Mouse (Mus musculus): ENCODE measurements at regions not wholly inside any gene's neighbourhood (a gene's known extent, or its start where the extent isn't known, plus 50 kb on each side); places are given as distances from the start of the nearest gene placed in this dataset.

DNA sequence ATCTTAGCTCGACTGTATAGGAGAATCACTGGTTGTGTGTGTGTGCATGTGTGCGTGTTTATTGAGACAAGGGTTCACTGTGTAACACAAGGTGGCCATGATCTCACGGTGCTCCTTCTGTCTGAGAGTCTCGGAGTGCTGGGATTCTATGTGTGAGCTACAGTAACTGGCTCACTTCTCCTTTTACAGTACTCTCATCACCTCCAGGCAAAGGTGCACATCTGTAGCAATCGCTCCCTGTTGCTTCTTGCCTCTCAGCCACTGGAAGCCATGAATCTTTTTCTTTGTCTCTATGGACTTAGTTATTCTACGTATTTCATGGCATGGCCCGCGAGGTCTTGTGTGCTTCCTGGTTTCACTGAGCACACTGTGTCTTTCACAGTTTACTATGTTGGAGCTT is 78.3 kb upstream of the Caprin1 start:
- TF ChIP-seq CEBPB (IDR thresholded peaks at IDR 0.05; ENCODE audit: insufficient read depth, poor library complexity, severe bottlenecking) (no peak), E2F4 (IDR thresholded peaks at IDR 0.05; ENCODE audit: insufficient read depth) (no peak), USF1 (IDR thresholded peaks at IDR 0.05; ENCODE audit: low read depth) (no peak), SRF (IDR thresholded peaks at IDR 0.05; ENCODE audit: control insufficient read depth, insufficient read length, low read depth) (no peak), MYOG (IDR thresholded peaks at IDR 0.05; ENCODE audit: control insufficient read depth in 1 of 3, insufficient read depth in 1 of 3, insufficient read length in 2 of 3, low read depth in 2 of 3) (no peak), POLR2AphosphoS2 (IDR thresholded peaks at IDR 0.05; ENCODE audit: insufficient read length, low read depth) (no peak), MYOD1 (IDR thresholded peaks at IDR 0.05; ENCODE audit: control insufficient read depth in 1 of 3, insufficient read length in 2 of 3, low read depth in 2 of 3) (no peak), POLR2A (IDR thresholded peaks at IDR 0.05; ENCODE audit: insufficient read length, low read depth) (no peak), TCF12 (IDR thresholded peaks at IDR 0.05; ENCODE audit: insufficient read depth, poor library complexity, severe bottlenecking) (no peak), MAX (IDR thresholded peaks at IDR 0.05; ENCODE audit: low read depth) (no peak), REST (IDR thresholded peaks at IDR 0.05; ENCODE audit: insufficient read depth, insufficient read length) (no peak), TCF3 (IDR thresholded peaks at IDR 0.05; ENCODE audit: insufficient read length, low read depth) (no peak)
- no peak overlapping the region for H3K4me3 ChIP-seq
- H3K79me2 ChIP-seq (ENCODE audit: control insufficient read depth, insufficient read depth) = no peaks in the 10 kb centered on the region
- no peak overlapping the region for H3K4me2 ChIP-seq (ENCODE audit: low read depth)
- peaks cover 19% of the 10 kb centered on the region for H3K27me3 ChIP-seq (ENCODE audit: control insufficient read depth, insufficient read depth, insufficient read length)
- no peak overlapping the region for H3ac ChIP-seq (ENCODE audit: control insufficient read depth, insufficient read length)
- H3K36me3 ChIP-seq (ENCODE audit: control insufficient read depth, insufficient read depth) = no peaks in the 10 kb centered on the region

DNA sequence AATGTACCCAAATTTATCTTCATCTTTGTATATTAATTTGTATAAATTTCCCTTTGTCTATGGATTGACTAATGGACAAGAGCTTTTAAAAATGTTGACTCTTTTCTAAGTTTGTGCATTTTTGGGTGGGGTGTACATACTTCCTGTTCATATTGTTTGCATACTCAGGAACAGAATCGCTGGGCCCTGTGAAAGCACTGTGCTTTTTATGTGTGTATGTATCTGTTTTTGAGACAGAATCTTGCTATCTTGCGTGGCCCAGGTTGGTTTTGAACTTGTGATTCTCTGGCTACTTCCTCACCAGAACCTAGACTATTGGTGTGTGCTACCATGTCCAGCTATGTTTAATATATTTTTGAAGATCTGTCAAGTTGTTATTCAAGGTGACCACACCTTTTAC is 78.8 kb upstream of the Caprin1 start:
- Histone ChIP-seq H3K4me3 (no peak overlapping the region), H3K36me3 (ENCODE audit: control insufficient read depth, insufficient read depth) (no peaks in the 10 kb centered on the region), H3ac (ENCODE audit: control insufficient read depth, insufficient read length) (no peak overlapping the region), H3K79me2 (ENCODE audit: control insufficient read depth, insufficient read depth) (no peaks in the 10 kb centered on the region), H3K27me3 (ENCODE audit: control insufficient read depth, insufficient read depth, insufficient read length) (peaks cover 20% of the 10 kb centered on the region), H3K4me2 (ENCODE audit: low read depth) (no peak overlapping the region)
- TF ChIP-seq MYOD1 (IDR thresholded peaks at IDR 0.05; ENCODE audit: control insufficient read depth in 1 of 3, insufficient read length in 2 of 3, low read depth in 2 of 3) (no peak), REST (IDR thresholded peaks at IDR 0.05; ENCODE audit: insufficient read depth, insufficient read length) (no peak), POLR2A (IDR thresholded peaks at IDR 0.05; ENCODE audit: insufficient read length, low read depth) (no peak), MYOG (IDR thresholded peaks at IDR 0.05; ENCODE audit: control insufficient read depth in 1 of 3, insufficient read depth in 1 of 3, insufficient read length in 2 of 3, low read depth in 2 of 3) (no peak), USF1 (IDR thresholded peaks at IDR 0.05; ENCODE audit: low read depth) (no peak), TCF3 (IDR thresholded peaks at IDR 0.05; ENCODE audit: insufficient read length, low read depth) (no peak), MAX (IDR thresholded peaks at IDR 0.05; ENCODE audit: low read depth) (no peak), SRF (IDR thresholded peaks at IDR 0.05; ENCODE audit: control insufficient read depth, insufficient read length, low read depth) (no peak), CEBPB (IDR thresholded peaks at IDR 0.05; ENCODE audit: insufficient read depth, poor library complexity, severe bottlenecking) (no peak), POLR2AphosphoS2 (IDR thresholded peaks at IDR 0.05; ENCODE audit: insufficient read length, low read depth) (no peak)

DNA sequence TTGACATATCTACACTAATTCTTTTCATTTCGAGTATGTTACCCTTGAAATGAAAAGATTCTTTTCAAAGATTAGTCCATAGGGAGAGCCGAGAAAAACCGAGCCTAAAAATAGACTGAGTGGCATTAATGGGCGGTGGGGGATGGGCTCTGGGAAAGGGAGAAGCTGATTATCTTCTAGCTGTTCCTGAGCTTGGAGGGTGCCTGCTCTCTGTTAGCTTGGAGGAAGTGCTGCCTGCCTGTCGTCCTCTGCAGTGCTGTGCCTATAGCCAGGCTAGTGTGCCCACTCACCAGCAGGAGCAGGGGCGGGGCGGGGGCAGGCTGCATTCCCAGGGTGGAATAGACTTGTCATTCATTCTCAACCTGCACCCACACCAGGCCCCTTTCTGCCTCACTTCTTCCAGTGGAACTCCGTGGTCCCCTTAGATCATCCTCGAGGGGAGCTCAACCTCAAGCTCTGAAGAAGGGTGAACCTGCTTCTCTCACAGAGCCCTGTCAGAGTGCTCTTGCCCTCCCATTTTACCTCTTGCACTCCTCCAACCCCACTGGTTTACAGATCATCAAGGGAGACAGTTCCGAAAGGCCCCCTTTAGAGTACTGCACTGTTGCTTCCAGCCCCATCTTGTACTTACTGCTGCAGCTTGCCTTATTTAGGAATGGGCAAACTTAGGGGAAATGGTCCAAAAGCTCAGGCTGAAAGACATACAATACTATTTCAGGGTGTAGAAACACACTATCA is 76.6 kb upstream of the Lmo2 start:
- Histone ChIP-seq H3K36me3 (ENCODE audit: control insufficient read depth, insufficient read depth) (no peaks in the 10 kb centered on the region), H3K4me2 (ENCODE audit: low read depth) (no peak overlapping the region), H3ac (ENCODE audit: control insufficient read depth, insufficient read length) (no peak overlapping the region), H3K27me3 (ENCODE audit: control insufficient read depth, insufficient read depth, insufficient read length) (peaks cover 25% of the 10 kb centered on the region), H3K79me2 (ENCODE audit: control insufficient read depth, insufficient read depth) (no peaks in the 10 kb centered on the region), H3K4me3 (no peak overlapping the region)
- TF ChIP-seq TCF12 (IDR thresholded peaks at IDR 0.05; ENCODE audit: insufficient read depth, poor library complexity, severe bottlenecking) (no peak), E2F4 (IDR thresholded peaks at IDR 0.05; ENCODE audit: insufficient read depth) (no peak)

DNA sequence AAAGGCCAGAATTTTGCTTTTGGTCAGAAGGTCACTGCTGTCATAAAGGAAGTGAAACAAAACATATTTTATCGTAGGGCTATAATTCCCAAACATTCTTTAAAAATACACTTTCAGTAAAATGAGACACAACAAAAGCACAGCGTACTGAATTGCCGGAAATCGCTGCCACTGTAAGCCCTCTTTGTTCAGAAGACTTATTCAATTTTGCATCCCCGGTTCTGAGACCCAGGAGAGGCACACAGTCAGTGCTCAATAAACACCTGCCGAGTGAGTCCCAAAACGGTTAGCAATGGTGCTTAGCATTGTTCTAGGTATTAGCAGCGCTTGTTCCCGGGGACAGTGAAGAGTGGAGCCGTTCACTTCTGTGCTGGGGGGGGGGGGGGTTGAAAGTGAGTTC is 72.9 kb upstream of the Lmo2 start:
- Histone ChIP-seq H3K27me3 (ENCODE audit: control insufficient read depth, insufficient read depth, insufficient read length) (peaks cover 30% of the 10 kb centered on the region), H3K79me2 (ENCODE audit: control insufficient read depth, insufficient read depth) (no peaks in the 10 kb centered on the region), H3ac (ENCODE audit: control insufficient read depth, insufficient read length) (no peak overlapping the region), H3K4me2 (ENCODE audit: low read depth) (no peak overlapping the region), H3K4me3 (no peak overlapping the region), H3K36me3 (ENCODE audit: control insufficient read depth, insufficient read depth) (no peaks in the 10 kb centered on the region)
- TF ChIP-seq POLR2A (IDR thresholded peaks at IDR 0.05; ENCODE audit: insufficient read length, low read depth) (no peak), MYOG (IDR thresholded peaks at IDR 0.05; ENCODE audit: control insufficient read depth in 1 of 3, insufficient read depth in 1 of 3, insufficient read length in 2 of 3, low read depth in 2 of 3) (no peak), TCF3 (IDR thresholded peaks at IDR 0.05; ENCODE audit: insufficient read length, low read depth) (no peak), SRF (IDR thresholded peaks at IDR 0.05; ENCODE audit: control insufficient read depth, insufficient read length, low read depth) (no peak), REST (IDR thresholded peaks at IDR 0.05; ENCODE audit: insufficient read depth, insufficient read length) (no peak), POLR2AphosphoS2 (IDR thresholded peaks at IDR 0.05; ENCODE audit: insufficient read length, low read depth) (no peak), E2F4 (IDR thresholded peaks at IDR 0.05; ENCODE audit: insufficient read depth) (no peak), CEBPB (IDR thresholded peaks at IDR 0.05; ENCODE audit: insufficient read depth, poor library complexity, severe bottlenecking) (no peak), TCF12 (IDR thresholded peaks at IDR 0.05; ENCODE audit: insufficient read depth, poor library complexity, severe bottlenecking) (no peak), MAX (IDR thresholded peaks at IDR 0.05; ENCODE audit: low read depth) (no peak)

DNA sequence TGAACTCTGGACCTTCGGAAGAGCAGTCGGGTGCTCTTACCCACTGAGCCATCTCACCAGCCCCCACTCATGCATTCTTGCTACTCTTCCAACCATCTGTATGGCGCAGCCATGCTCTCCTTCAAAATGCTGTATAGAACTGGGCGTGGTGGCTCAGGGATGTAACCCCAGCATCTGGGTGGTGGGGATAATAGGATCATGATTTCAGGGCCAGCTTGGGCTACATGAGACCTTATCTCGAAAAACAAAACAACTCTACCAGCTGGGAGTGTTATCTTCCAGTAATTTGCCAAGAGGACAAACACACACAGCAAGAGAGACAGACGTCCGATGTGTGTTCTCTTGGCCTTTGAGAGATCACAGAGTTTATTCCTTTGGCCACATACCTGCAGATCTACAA is 69.8 kb upstream of the Lmo2 start:
- Histone ChIP-seq H3ac (ENCODE audit: control insufficient read depth, insufficient read length) (no peak overlapping the region), H3K27me3 (ENCODE audit: control insufficient read depth, insufficient read depth, insufficient read length) (peaks cover 17% of the 10 kb centered on the region), H3K79me2 (ENCODE audit: control insufficient read depth, insufficient read depth) (no peaks in the 10 kb centered on the region), H3K4me3 (no peak overlapping the region), H3K4me2 (ENCODE audit: low read depth) (no peak overlapping the region), H3K36me3 (ENCODE audit: control insufficient read depth, insufficient read depth) (no peaks in the 10 kb centered on the region)
- TF ChIP-seq MYOD1 (IDR thresholded peaks at IDR 0.05; ENCODE audit: control insufficient read depth in 1 of 3, insufficient read length in 2 of 3, low read depth in 2 of 3) = no peak
- no peak for TF ChIP-seq CEBPB (IDR thresholded peaks at IDR 0.05; ENCODE audit: insufficient read depth, poor library complexity, severe bottlenecking)
- TF ChIP-seq POLR2A (IDR thresholded peaks at IDR 0.05; ENCODE audit: insufficient read length, low read depth) = no peak
- no peak for TF ChIP-seq USF1 (IDR thresholded peaks at IDR 0.05; ENCODE audit: low read depth)
- TF ChIP-seq MAX (IDR thresholded peaks at IDR 0.05; ENCODE audit: low read depth) = no peak
- no peak for TF ChIP-seq TCF12 (IDR thresholded peaks at IDR 0.05; ENCODE audit: insufficient read depth, poor library complexity, severe bottlenecking)
- no peak for TF ChIP-seq SRF (IDR thresholded peaks at IDR 0.05; ENCODE audit: control insufficient read depth, insufficient read length, low read depth)
- no peak for TF ChIP-seq E2F4 (IDR thresholded peaks at IDR 0.05; ENCODE audit: insufficient read depth)
- TF ChIP-seq REST (IDR thresholded peaks at IDR 0.05; ENCODE audit: insufficient read depth, insufficient read length) = no peak
- TF ChIP-seq TCF3 (IDR thresholded peaks at IDR 0.05; ENCODE audit: insufficient read length, low read depth) = no peak
- TF ChIP-seq POLR2AphosphoS2 (IDR thresholded peaks at IDR 0.05; ENCODE audit: insufficient read length, low read depth) = no peak
- TF ChIP-seq MYOG (IDR thresholded peaks at IDR 0.05; ENCODE audit: control insufficient read depth in 1 of 3, insufficient read depth in 1 of 3, insufficient read length in 2 of 3, low read depth in 2 of 3) = no peak

Measured in myocyte (in vitro differentiated cells).